Mouse (Mus musculus) heart, adult 18-20 months (tissue): ENCODE results near the gene Rec8. TPM values are rescaled to one million over a fixed set of nuclear protein-coding genes. Genes with fewer than 3 reads are reported as not detected.

Experiments
- DNase-seq, 2 experiments: peaks; one replicate each; pipeline ENCODE4 v3.0.0; 2021 to 2022; ENCODE audit warnings: mixed read lengths in 1 of 2
- total RNA-seq, 2 experiments: library from RNA; stranded (reverse); gene quantifications; 2 replicates each; pipeline ENCODE4 v1.2.3; 2021

Gene Rec8
- total RNA-seq, 2 experiments from 2014 or later: 0.22 to 0.62 TPM

DNA sequence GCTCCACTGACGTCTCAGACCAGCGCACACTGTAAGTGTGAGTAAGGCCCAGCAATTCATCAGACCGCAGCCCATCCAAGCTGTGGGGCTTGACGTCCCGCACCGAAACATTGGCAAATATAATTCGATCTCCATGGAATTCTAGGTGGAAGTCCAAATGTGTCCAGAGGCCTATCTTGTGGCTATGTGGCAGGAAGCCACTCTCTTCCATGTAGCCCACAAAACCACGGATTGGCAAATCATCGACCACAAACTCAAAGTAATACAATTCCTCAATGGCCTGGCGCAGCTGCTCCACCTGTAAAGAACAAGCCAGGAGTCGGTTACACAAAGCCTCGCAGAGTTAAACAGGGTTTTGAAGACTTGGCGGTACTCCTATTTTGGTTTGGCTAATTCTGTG lies 23.5 kb downstream of the Rec8 start:
- DNase-seq: no peak

DNA sequence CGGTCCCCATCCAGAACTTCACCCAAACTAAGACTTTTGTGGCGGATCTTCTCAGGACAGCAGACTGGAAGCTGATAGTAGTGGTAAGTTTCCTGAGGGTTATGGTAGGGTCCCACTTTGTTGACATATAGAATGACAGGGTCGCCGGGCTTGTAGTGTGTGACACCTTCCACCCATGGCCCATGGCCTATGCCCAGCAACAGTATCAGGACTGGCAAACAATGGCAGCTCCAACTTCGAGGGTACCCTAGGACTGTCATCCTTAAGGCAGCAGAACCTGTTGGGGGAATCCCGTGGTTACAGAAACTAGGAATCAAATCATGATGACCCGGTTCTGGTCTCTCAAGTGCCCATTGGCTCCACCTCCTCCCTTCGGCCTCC lies 24.8 kb downstream of the Rec8 start:
- no peak for DNase-seq

DNA sequence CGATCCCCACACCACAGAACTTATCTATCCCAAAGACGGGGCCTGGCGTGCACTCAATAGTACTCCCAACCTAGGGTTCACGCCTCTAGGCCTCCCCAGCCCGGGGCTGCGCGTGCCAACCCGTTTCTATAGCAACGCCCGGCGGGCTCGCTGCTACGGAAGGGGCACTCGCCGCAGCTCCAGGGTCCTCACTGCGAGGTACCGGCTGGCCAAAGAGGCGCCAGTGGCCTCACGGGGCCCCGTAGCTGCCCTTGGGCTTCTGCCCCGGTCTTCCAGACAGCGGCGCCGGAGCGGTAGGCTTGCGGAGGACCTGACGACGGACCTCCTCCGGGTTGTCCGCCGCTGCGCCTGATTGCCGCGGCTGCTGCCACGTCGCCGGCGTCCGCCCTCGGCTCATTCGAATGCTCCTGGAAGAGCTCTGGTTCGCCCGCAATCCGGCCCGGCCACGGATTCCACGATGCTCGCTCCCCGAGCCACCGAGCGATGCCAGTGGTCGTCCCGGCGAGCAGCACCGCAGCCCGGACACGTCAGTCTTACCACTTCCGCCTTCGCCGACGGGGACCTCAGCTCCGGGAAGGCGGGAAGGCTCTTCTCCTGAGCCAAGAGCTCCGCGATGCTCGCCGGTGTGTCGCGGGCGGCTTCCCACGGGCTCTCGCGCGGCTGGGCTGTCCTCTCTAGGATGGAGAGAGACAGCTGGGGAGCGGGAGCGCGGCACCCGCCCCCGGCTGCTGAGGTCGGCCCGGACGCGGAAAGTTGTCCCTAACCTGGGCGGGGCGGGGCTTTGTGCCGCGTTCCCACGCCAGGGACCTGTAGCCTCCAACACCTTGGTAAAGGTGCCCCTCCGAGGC lies 25.4 kb downstream of the Rec8 start, which contains the start of gene Tm9sf1:
Gene Tm9sf1, minus strand, starts transcription at position 747 of the 848 bp plus-strand sequence.
- DNase-seq: peak; percentile 91 to 94

DNA sequence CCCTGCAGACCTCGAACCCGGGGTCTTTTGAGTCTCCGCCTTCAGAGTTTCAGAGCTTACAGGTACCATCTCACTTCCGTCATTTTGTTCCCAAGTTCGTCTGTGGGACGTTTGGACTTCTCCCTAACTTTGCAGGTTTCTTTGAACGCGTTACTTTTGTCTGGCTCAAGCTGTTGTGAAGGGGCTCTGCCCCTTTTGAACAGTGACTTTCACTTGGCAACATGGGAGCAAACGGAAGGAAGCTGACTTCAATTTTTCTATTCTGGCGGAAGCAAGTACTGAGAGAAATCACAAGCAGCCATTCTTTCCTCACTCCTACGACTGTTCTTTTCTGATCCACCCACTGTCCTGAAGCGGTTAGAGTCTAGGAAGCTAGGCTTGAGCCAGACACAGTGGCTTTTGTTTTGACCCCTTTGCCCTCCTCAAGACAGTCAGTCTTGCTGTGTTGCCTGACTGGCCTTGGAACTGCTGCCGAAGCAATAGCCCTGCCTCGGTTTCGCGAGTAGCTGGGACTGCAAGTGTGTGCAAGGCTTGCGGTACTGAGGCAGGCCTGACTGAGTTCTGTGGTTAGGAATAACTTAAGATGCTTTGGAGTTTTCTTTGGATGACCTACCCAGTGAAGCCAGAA lies 26.5 kb downstream of the Rec8 start:
- DNase-seq: peak; percentile 27 to 28

DNA sequence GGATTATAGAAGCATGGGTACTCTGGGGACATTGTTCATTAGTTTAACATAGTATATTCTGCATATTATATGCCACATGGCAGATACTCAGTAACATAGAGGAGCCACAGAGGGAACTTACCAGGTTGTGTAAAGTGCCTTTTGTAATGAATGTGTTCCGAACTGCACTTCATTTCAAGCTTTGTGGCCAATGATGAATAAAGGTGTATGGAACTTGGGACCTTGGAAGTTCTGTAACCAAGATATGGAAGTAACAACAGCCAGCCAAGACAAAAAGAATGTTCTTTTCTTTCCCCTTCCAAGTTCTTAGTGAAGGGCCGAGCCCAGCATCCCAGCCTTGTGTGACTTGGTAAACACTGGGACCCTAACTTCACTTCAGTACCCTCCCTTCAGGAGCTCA lies 32.0 kb downstream of the Rec8 start, which contains the start of gene Tssk4:
Gene Tssk4, plus strand, starts transcription at position 301 of the 400 bp plus-strand sequence.
- no peak for DNase-seq

DNA sequence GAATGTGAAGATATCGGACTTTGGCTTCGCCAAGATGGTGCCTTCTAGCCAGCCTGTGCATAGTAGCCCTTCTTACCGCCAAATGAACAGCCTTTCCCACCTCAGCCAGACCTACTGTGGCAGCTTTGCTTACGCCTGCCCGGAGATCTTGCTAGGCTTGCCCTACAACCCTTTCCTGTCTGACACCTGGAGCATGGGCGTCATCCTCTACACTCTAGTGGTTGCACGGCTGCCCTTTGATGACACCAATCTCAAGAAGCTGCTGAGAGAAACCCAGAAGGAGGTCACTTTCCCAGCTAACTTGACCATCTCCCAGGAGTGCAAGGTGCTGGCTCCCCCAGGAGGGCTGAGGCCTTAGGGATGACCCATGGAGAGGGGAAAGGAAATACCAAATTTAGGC lies 33.7 kb downstream of the Rec8 start:
- DNase-seq: no peak

DNA sequence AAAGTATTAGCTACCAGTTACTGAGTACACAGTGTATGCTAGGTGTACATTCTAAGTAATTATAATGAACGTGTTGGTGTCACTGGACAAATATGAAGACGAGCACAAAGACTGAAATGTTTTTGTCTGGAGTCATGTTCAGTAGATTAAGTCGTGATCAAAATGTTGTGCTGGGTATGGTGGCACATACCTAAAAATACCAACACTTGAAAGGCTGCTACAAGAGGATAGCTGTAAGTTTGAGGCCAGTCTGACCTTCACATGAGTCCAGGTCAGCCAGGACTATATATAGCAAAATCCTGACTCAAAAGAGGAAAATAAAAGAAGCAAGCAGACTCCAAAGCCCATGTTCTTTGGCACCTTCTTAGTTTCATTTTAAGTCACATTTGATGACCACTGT lies 39.1 kb downstream of the Rec8 start:
- peak; percentile 22 to 45 for DNase-seq

DNA sequence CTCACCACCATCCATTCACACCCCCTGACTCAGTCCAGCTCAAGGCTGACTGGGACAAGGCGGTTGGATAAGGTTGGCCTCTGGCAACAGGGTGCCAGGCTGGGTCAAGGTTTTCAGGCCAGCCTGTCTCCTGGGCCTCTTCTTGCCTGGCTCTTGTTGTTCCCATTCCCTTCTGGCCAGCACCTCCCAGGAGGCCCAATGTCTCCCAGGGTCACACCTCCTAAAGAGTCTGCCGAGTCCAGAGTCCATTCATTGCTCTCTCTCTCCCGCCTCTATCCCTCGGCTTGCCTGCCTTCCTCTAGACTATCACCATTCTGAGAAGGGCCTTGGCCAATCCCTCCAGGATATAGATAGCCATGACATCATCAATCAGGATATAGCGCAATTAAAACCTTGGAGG lies 40.2 kb downstream of the Rec8 start:
- peak in 1 of 2 experiments; percentile 23 for DNase-seq

GRCm38 (mm10) chr14:55659960-55660573 lies 42.2 kb downstream of the Rec8 start, which contains the start of gene Mdp1:
Gene Mdp1 (minus strand): TSS chr14:55660508.
- peak; percentile 84 to 86 for DNase-seq

- no peak for DNase-seq
Observed at GRCm38 (mm10) chr14:55660636-55661035, 42.8 kb downstream of the Rec8 start.

DNA sequence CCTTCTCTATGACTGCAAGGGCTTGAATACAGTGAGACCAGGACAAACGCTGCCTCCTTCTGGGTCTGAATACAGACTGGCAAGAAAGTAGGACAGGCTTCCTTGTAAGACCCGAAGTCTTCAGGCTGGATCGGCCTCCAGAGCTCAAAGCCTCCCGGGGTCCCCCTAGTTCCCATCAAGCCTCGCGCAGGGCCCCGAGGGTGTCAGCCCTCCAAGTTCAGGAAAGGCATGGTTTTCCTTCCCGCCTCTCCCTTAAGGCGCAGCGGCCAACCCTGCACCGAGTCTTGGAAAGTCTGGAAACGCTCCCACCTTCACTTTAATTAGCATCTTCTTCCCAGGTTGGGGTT lies 53.6 kb downstream of the Rec8 start:
- no peak for DNase-seq

DNA sequence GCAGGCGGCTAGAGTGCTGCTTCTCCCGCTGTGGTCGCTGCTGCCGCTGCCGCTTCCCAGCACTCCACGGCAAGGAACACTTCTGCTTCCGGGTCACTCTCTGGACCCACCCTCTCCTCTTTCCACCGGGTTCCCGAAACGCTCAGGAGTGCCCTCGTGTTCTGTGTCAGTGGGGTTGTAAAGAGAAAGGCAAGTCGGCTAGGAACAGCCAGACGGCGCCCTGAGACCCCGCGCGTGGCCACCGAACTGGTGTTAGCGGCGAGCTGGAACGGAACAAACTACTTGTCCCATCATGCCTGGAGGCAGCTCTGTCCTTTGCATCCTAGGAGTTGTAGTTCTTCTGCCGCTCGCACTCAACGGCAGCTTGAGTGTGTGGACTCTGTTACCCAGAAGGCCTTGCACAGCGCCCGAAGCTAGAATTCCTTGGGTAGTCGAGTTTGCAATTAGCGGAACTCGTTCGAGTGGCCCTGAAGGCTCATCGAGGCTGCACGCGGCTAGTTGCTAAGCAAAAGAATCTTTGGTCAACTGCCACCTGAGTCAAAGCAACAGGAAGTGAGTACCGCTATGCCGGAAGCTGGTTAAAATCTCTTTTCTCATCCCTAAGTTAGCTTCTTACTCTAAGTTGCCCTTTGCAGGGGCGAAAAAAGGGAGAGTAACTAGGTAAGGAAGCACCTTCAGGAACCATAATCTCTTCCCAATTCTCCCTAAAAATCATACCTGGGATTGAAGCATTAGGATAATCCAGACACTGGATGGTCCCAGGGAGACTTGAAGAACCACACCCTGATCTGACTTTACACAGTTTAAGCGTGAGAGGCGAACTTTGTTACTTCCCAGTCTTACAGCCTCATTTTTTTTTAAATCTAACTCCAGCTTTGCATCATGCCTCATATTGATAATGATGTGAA lies 54.2 kb downstream of the Rec8 start, which contains the start of the genes Gmpr2 and Nedd8:
Gene Gmpr2, plus strand, starts transcription at position 109 of the 908 bp plus-strand sequence.
Gene Nedd8, minus strand, starts transcription at position 292 of the 908 bp plus-strand sequence.
- peak; percentile 96 for DNase-seq

GRCm38 (mm10) chr14:55672741-55673060 lies 54.9 kb downstream of the Rec8 start:
- no peak for DNase-seq

Other genes starting within 250 kb of the Rec8 start
- gene Dhrs4, start 139.3 kb upstream of the Rec8 start, total RNA-seq: 100 to 1,000 TPM; 127 to 134 TPM
- gene Carmil3, start 127.4 kb upstream of the Rec8 start, total RNA-seq: 1 to 10 TPM; 2.5 to 3.4 TPM
- gene Cpne6, start 107.6 kb upstream of the Rec8 start, total RNA-seq: not detected
- gene Nrl, start 93.1 kb upstream of the Rec8 start, total RNA-seq: not detected
- 1 to 10 TPM; 8.3 to 9.4 TPM for gene Pck2, start 77.8 kb upstream of the Rec8 start, total RNA-seq
- gene Dcaf11, start 58.0 kb upstream of the Rec8 start, total RNA-seq: 100 to 1,000 TPM; 147 to 152 TPM
- gene A730061H03Rik, start 57.6 kb upstream of the Rec8 start, total RNA-seq: not detected
- gene Fitm1, start 42.4 kb upstream of the Rec8 start, total RNA-seq: 100 to 1,000 TPM; 172 to 176 TPM
- 100 to 1,000 TPM; 276 to 319 TPM for gene Psme1, start 39.9 kb upstream of the Rec8 start, total RNA-seq
- 10 to 100 TPM; 66.8 to 70.0 TPM for gene Emc9, start 32.7 kb upstream of the Rec8 start, total RNA-seq
- gene Psme2, start 26.9 kb upstream of the Rec8 start, total RNA-seq: 100 to 1,000 TPM; 142 to 145 TPM
- gene Rnf31, start 26.3 kb upstream of the Rec8 start, total RNA-seq: 10 to 100 TPM; 25.4 to 29.9 TPM
- 10 to 100 TPM in 1 of 2 experiments, 1 to 10 TPM in 1; 8.9 to 11.0 TPM for gene Irf9, start 14.5 kb upstream of the Rec8 start, total RNA-seq
- gene Ipo4, start 17.9 kb downstream of the Rec8 start, total RNA-seq: 10 to 100 TPM; 51.3 to 64.8 TPM
- gene Gm49378, start 19.9 kb downstream of the Rec8 start, total RNA-seq: 1 to 10 TPM; 1.4 to 2.3 TPM
- gene Tm9sf1, start 25.8 kb downstream of the Rec8 start, total RNA-seq: 10 to 100 TPM; 39.7 to 42.3 TPM
- under 1 TPM; 0.42 to 0.54 TPM for gene Tssk4, start 32.1 kb downstream of the Rec8 start, total RNA-seq
- gene Mdp1, start 42.5 kb downstream of the Rec8 start, total RNA-seq: 10 to 100 TPM; 47.1 to 58.8 TPM
- gene Gmpr2, start 53.9 kb downstream of the Rec8 start, total RNA-seq: 10 to 100 TPM in 1 of 2 experiments, 1 to 10 TPM in 1; 8.7 to 10.8 TPM
- gene Nedd8, start 54.1 kb downstream of the Rec8 start, total RNA-seq: 100 to 1,000 TPM; 250 to 257 TPM
- gene Tinf2, start 63.8 kb downstream of the Rec8 start, total RNA-seq: 10 to 100 TPM; 10.1 to 12.1 TPM
- under 1 TPM; 0.25 to 0.44 TPM for gene Tgm1, start 95.9 kb downstream of the Rec8 start, total RNA-seq
- gene Rabggta, start 104.2 kb downstream of the Rec8 start, total RNA-seq: 10 to 100 TPM; 14.8 to 15.8 TPM
- gene Dhrs1, start 127.7 kb downstream of the Rec8 start, total RNA-seq: 10 to 100 TPM; 39.8 to 42.6 TPM
- gene Nop9, start 127.7 kb downstream of the Rec8 start, total RNA-seq: 10 to 100 TPM in 1 of 2 experiments, 1 to 10 TPM in 1; 7.7 to 11.9 TPM
- 1 to 10 TPM; 2.0 TPM for gene Cideb, start 140.4 kb downstream of the Rec8 start, total RNA-seq
- gene Ltb4r2, start 143.4 kb downstream of the Rec8 start, total RNA-seq: under 1 TPM; 0.21 to 0.25 TPM
- gene Ltb4r1, start 147.9 kb downstream of the Rec8 start, total RNA-seq: under 1 TPM; 0.25 to 0.41 TPM
- 10 to 100 TPM; 15.7 to 17.3 TPM for gene Adcy4, start 166.1 kb downstream of the Rec8 start, total RNA-seq
- 1 to 10 TPM; 1.6 to 2.9 TPM for gene Ripk3, start 170.8 kb downstream of the Rec8 start, total RNA-seq
- 1 to 10 TPM; 2.5 to 4.0 TPM for gene Nfatc4, start 205.1 kb downstream of the Rec8 start, total RNA-seq
- gene Nynrin, start 236.0 kb downstream of the Rec8 start, total RNA-seq: 1 to 10 TPM; 7.2 to 7.4 TPM